Mouse (Mus musculus) heart, embryonic 14.5 days (tissue): Measurements from ENCODE around the gene Aqp9. TPM values are rescaled to one million over a fixed set of nuclear protein-coding genes. Genes with fewer than 3 reads are reported as not detected.
"Not testable (repeated sequence)": the region's sequence is repeated elsewhere in the genome, so short reads cannot be mapped to it uniquely, and the experiment has no call there.

Experiments
- ATAC-seq: fragments of 200-750 bp; cut with Nextera tagmentation; 2 replicates; pipeline ENCODE4 v1.8.0; 2017; ENCODE audit warnings: low read depth, moderate TSS enrichment; ENCODE audit not compliant: insufficient number of reproducible peaks, insufficient read depth, low FRiP score
- H3K27ac ChIP-seq, 2 experiments: fragments of 200-500 bp in 1 of 2; fragments of 300-500 bp in 1 of 2; sonication (generic) in 1 of 2; replicated peaks in 1 of 2; 2 replicates each; pipeline ENCODE4 v1.5.1; 2012 to 2014; ENCODE audit warnings: low read depth in 2 of 2, low read length in 2 of 2, control low read depth in 1 of 2, mild to moderate bottlenecking in 1 of 2, mixed read lengths in 1 of 2; ENCODE audit not compliant: control insufficient read depth in 1 of 2, insufficient read depth in 1 of 2
- H3K27me3 ChIP-seq: fragments of 300-500 bp; sonication (generic); 2 replicates; pipeline ENCODE4 v1.6.1; 2014; ENCODE audit warnings: mild to moderate bottlenecking, low read length, control low read depth; ENCODE audit not compliant: control insufficient read depth, insufficient read depth
- H3K36me3 ChIP-seq: fragments of 300-500 bp; sonication (generic); 2 replicates; pipeline ENCODE4 v1.6.1; 2014; ENCODE audit warnings: mild to moderate bottlenecking, control low read depth, low read length, mixed read lengths; ENCODE audit not compliant: control insufficient read depth, insufficient read depth
- H3K4me1 ChIP-seq, 2 experiments: fragments of 200-500 bp in 1 of 2; fragments of 300-500 bp in 1 of 2; sonication (generic) in 1 of 2; 2 replicates each; pipeline ENCODE4 v1.6.1; 2012 to 2014; ENCODE audit warnings: low read length in 2 of 2, control low read depth in 1 of 2, mixed read lengths in 1 of 2; ENCODE audit not compliant: control insufficient read depth in 2 of 2, insufficient read depth in 2 of 2
- H3K4me2 ChIP-seq: fragments of 300-500 bp; sonication (generic); 2 replicates; pipeline ENCODE4 v1.6.1; 2014; ENCODE audit warnings: mild to moderate bottlenecking, low read length
- H3K4me3 ChIP-seq, 2 experiments: fragments of 200-500 bp in 1 of 2; fragments of 300-500 bp in 1 of 2; sonication (generic) in 1 of 2; 2 replicates each; pipeline ENCODE4 v1.5.1; 2012 to 2014; ENCODE audit warnings: low read length in 2 of 2, mild to moderate bottlenecking in 2 of 2, control low read depth in 1 of 2, low read depth in 1 of 2, moderate library complexity in 1 of 2; ENCODE audit not compliant: control insufficient read depth in 1 of 2, insufficient read depth in 1 of 2
- H3K9ac ChIP-seq: fragments of 300-500 bp; sonication (generic); 2 replicates; pipeline ENCODE4 v1.6.1; 2014; ENCODE audit warnings: mild to moderate bottlenecking, low read length
- H3K9me3 ChIP-seq: fragments of 300-500 bp; sonication (generic); 2 replicates; pipeline ENCODE4 v1.6.1; 2016; ENCODE audit warnings: low read length, control low read depth; ENCODE audit not compliant: control insufficient read depth
- WGBS: fragments of 180-500 bp; shearing (Covaris S2); extraction: QIAGEN DNeasy Blood & Tissue Kit; methylation state at CpG from one replicate; pipeline ENCODE4 v1.1.7; 2014; 5-methylcytosine and 5-hydroxymethylcytosine counted together
- polyA plus RNA-seq: library from polyadenylated mRNA; unstranded; fragments of >200 nt; fragmentation: Nextera tagmentation; extraction: Ambion mirVana; gene quantifications from 2 replicates; pipeline ENCODE4 v1.2.1, GENCODE M21; 2014

The Aqp9 gene
- polyA plus RNA-seq, 1 experiment from 2014 or later, result 0.22 TPM

DNA sequence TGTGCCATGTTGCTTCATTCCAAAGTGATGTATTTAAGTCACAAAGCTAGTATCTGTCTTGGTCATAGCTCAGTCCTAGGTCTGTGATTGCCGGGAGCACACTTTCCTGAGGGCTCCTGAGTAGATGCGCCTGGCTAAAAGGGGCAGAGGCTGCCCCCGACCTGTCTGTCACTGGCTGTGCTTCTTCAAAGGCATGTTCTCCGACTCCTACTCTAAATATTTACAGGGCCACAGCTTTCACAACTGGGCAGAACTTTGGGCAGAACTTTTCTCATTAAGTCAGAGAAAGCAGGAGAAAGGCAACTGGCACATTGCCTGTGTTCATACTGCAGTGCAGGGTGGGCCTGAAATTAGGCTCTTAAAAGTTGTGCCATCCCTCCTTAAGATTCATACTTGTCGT lies 36.7 kb downstream of the Aqp9 start:
- Histone ChIP-seq H3K4me1 (no peaks in the 10 kb centered on the region), H3K4me2 (no peak overlapping the region), H3K27me3 (no peaks in the 10 kb centered on the region), H3K9me3 (no peaks in the 10 kb centered on the region), H3K9ac (no peak overlapping the region), H3K4me3 (no peak overlapping the region), H3K36me3 (no peaks in the 10 kb centered on the region), H3K27ac (no peak overlapping the region)
- ATAC-seq, result no peak
- WGBS, result 67% methylated on average over 5 of the region's 5 CpGs

DNA sequence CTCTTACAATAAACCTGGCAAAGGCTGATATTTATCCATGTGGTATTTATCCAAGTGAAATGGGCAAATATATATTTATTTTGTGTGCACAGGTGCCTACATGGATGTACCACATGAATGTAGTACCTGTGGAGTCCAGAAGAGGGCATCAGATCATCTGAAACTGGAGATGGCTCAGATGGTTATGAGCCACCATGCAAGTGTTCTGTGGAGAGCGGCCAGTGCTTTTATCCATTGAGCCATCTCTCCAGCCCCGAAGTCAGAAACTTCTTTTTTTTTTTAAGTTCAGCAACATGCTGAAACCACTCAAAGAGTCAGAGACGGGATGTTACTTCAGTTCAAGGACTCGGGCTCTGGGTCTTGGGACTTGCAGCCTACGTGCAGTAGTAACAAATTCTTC lies 39.6 kb downstream of the Aqp9 start:
- H3K27ac ChIP-seq, result no peak overlapping the region
- no peak overlapping the region for H3K9ac ChIP-seq
- H3K36me3 ChIP-seq, result no peaks in the 10 kb centered on the region
- no peaks in the 10 kb centered on the region for H3K9me3 ChIP-seq
- no peaks in the 10 kb centered on the region for H3K4me1 ChIP-seq
- WGBS, result 56% methylated on average over 5 of the region's 5 CpGs
- H3K27me3 ChIP-seq, result peaks cover 7% of the 10 kb centered on the region; the same call in 1 of the 2 replicates
- no peak overlapping the region for H3K4me3 ChIP-seq
- ATAC-seq, result no peak
- no peak overlapping the region for H3K4me2 ChIP-seq

DNA sequence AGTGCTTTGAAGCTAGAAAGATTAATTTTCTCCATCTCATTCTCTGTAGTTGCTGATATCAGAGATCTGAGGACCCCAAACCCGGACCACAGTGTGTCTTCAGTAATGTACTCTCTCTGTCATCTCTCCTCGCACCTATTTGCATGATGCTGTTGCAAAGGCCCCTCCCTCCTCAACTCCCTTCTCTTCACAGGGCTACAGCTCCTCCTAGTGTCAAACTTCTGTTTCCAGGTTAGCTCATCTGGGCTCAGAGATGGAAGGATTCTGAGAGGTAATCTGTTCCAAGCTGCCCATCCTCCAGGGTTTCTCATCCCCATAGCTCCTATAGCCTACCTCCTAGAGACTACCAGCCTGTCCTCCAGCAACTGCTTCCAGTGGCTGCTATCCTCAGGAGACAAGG lies 42.3 kb downstream of the Aqp9 start:
- Histone ChIP-seq H3K36me3 (no peaks in the 10 kb centered on the region), H3K27ac (no peak overlapping the region), H3K4me1 (no peaks in the 10 kb centered on the region), H3K4me3 (no peak overlapping the region), H3K9ac (no peak overlapping the region), H3K4me2 (no peak overlapping the region), H3K27me3 (peaks cover 7% of the 10 kb centered on the region; the same call in 1 of the 2 replicates), H3K9me3 (no peaks in the 10 kb centered on the region)
- no peak for ATAC-seq
- WGBS, result 6% methylated on average over 2 of the region's 2 CpGs

GRCm38 (mm10) chr9:71123095-71123494 lies 45.4 kb downstream of the Aqp9 start:
- H3K4me2 ChIP-seq, H3K4me1 ChIP-seq, H3K36me3 ChIP-seq, ATAC-seq, H3K4me3 ChIP-seq, H3K27ac ChIP-seq, H3K27me3 ChIP-seq, H3K9me3 ChIP-seq, H3K9ac ChIP-seq: not testable (repeated sequence)
- 86% methylated on average over 8 of the region's 8 CpGs for WGBS

GRCm38 (mm10) chr9:71120924-71121323 lies 47.6 kb downstream of the Aqp9 start:
- no peak overlapping the region for H3K4me3 ChIP-seq
- H3K27ac ChIP-seq, result no peak overlapping the region
- H3K9me3 ChIP-seq, result no peaks in the 10 kb centered on the region
- WGBS, result 74% methylated on average over 9 of the region's 9 CpGs
- H3K27me3 ChIP-seq, result no peaks in the 10 kb centered on the region
- no peak overlapping the region for H3K4me2 ChIP-seq
- H3K4me1 ChIP-seq, result no peaks in the 10 kb centered on the region
- H3K36me3 ChIP-seq, result no peaks in the 10 kb centered on the region
- H3K9ac ChIP-seq, result no peak overlapping the region
- no peak for ATAC-seq

GRCm38 (mm10) chr9:71113166-71113565 lies 55.3 kb downstream of the Aqp9 start:
- Histone ChIP-seq H3K9me3 (no peaks in the 10 kb centered on the region), H3K4me1 (no peaks in the 10 kb centered on the region), H3K36me3 (no peaks in the 10 kb centered on the region), H3K9ac (no peak overlapping the region), H3K27me3 (no peaks in the 10 kb centered on the region), H3K4me2 (no peak overlapping the region), H3K4me3 (no peak overlapping the region), H3K27ac (no peak overlapping the region)
- no peak for ATAC-seq
- 72% methylated on average over 6 of the region's 6 CpGs for WGBS

GRCm38 (mm10) chr9:71103521-71103920 lies 65.0 kb downstream of the Aqp9 start:
- H3K27ac ChIP-seq, result no peak overlapping the region
- H3K9ac ChIP-seq, result no peak overlapping the region
- no peak for ATAC-seq
- no peaks in the 10 kb centered on the region for H3K27me3 ChIP-seq
- H3K4me2 ChIP-seq, result no peak overlapping the region
- H3K36me3 ChIP-seq, result no peaks in the 10 kb centered on the region
- WGBS, result 88% methylated on average over 5 of the region's 5 CpGs
- H3K4me1 ChIP-seq, result no peaks in the 10 kb centered on the region
- no peaks in the 10 kb centered on the region for H3K9me3 ChIP-seq
- H3K4me3 ChIP-seq, result no peak overlapping the region

DNA sequence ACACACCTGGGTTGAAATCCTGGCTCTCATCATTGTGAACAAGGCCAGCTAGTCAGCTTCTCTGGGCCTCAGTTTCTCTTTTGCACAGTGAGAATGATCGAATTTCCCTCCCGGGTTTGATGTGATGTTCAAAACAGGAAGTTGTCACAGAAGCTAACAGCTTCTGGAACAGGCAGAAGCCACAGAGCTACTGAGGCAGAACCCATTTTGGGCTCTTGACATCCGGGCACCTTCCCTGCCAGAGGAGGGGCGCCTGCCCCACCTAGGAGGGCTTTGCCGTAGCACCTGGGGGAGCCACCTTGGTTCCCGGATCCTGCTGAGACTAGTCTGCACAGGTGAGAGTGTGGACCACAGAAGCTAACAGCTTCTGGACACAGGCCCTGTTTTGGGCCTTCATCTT lies 74.4 kb downstream of the Aqp9 start:
- no peak overlapping the region for H3K27ac ChIP-seq
- no peak overlapping the region for H3K4me2 ChIP-seq
- no peak overlapping the region for H3K4me3 ChIP-seq
- H3K36me3 ChIP-seq, result no peaks in the 10 kb centered on the region
- ATAC-seq, result no peak
- H3K9ac ChIP-seq, result no peak overlapping the region
- 82% methylated on average over 6 of the region's 6 CpGs for WGBS
- H3K27me3 ChIP-seq, result no peaks in the 10 kb centered on the region
- no peaks in the 10 kb centered on the region for H3K4me1 ChIP-seq
- no peaks in the 10 kb centered on the region for H3K9me3 ChIP-seq
